Mouse (Mus musculus): Measurements from ENCODE around the gene Fam210b.

GRCm38 (mm10) chr2:172405011-172405410 is 59.6 kb downstream of the Fam210b start:
- no peak for TF ChIP-seq POLR2A (IDR thresholded peaks at IDR 0.05; ENCODE audit: borderline replicate concordance, low read depth, low read length)
- no peak for TF ChIP-seq CTCF (IDR thresholded peaks at IDR 0.05; ENCODE audit: low read depth, low read length)

Measured in bone marrow macrophage, adult 2 months (primary cell).